Mouse (Mus musculus) embryonic facial prominence, embryonic 10.5 days (tissue): ENCODE results near the gene Tnfrsf18. TPM values are rescaled to one million over a fixed set of nuclear protein-coding genes. Genes with fewer than 3 reads are reported as not detected.

ENCODE experiments used
- DNase-seq: peaks from one replicate; pipeline ENCODE4 v3.0.0-alpha.2; 2017; ENCODE audit warnings: low spot score
- H3K27ac ChIP-seq: fragments of 300-500 bp; sonication (generic); replicated peaks from 2 replicates; pipeline ENCODE4 v1.5.1; 2016; ENCODE audit warnings: mild to moderate bottlenecking
- H3K27me3 ChIP-seq: fragments of 300-500 bp; sonication (generic); replicated peaks from 2 replicates; pipeline ENCODE4 v1.6.1; 2016; ENCODE audit warnings: low read depth, mild to moderate bottlenecking; ENCODE audit not compliant: poor library complexity, severe bottlenecking
- H3K36me3 ChIP-seq: fragments of 300-500 bp; sonication (generic); replicated peaks from 2 replicates; pipeline ENCODE4 v1.6.1; 2016; ENCODE audit warnings: mild to moderate bottlenecking, moderate library complexity
- H3K4me1 ChIP-seq: fragments of 300-500 bp; sonication (generic); 2 replicates; pipeline ENCODE4 v1.6.1; 2016
- H3K4me3 ChIP-seq: fragments of 300-500 bp; sonication (generic); 2 replicates; pipeline ENCODE4 v1.5.1; 2016; ENCODE audit warnings: mild to moderate bottlenecking, moderate library complexity
- H3K9me3 ChIP-seq: fragments of 300-500 bp; sonication (generic); 2 replicates; pipeline ENCODE4 v1.6.1; 2016; ENCODE audit warnings: mild to moderate bottlenecking
- WGBS: fragments of 180-500 bp; shearing (Covaris S2); methylation state at CpG from one replicate; pipeline ENCODE4 v1.1.7; 2016; 5-methylcytosine and 5-hydroxymethylcytosine counted together
- polyA plus RNA-seq: library from polyadenylated mRNA; unstranded; fragments of >200 nt; fragmentation: Nextera tagmentation; extraction: Ambion mirVana; gene quantifications from 2 replicates; pipeline ENCODE4 v1.2.1, GENCODE M21; 2016

The Tnfrsf18 gene
- polyA plus RNA-seq = 1.2 and 1.4 TPM in 2 replicates

- Histone ChIP-seq H3K4me1 (peaks cover 9% of the 10 kb centered on the region), H3K27me3 (no peaks in the 10 kb centered on the region), H3K4me3 (no peak within 1 kb of the TSS), H3K27ac (no peak within 1 kb of the TSS), H3K9me3 (no peaks in the 10 kb centered on the region), H3K36me3 (peaks cover 51% of the 10 kb centered on the region)
- 70% methylated on average over 4 of the region's 4 CpGs for WGBS
- no peak for DNase-seq
These were observed at the start of gene Tnfrsf18 for GRCm38 (mm10) chr4:156026013-156026412. Gene Tnfrsf18 (plus strand): TSS chr4:156026164.

DNA sequence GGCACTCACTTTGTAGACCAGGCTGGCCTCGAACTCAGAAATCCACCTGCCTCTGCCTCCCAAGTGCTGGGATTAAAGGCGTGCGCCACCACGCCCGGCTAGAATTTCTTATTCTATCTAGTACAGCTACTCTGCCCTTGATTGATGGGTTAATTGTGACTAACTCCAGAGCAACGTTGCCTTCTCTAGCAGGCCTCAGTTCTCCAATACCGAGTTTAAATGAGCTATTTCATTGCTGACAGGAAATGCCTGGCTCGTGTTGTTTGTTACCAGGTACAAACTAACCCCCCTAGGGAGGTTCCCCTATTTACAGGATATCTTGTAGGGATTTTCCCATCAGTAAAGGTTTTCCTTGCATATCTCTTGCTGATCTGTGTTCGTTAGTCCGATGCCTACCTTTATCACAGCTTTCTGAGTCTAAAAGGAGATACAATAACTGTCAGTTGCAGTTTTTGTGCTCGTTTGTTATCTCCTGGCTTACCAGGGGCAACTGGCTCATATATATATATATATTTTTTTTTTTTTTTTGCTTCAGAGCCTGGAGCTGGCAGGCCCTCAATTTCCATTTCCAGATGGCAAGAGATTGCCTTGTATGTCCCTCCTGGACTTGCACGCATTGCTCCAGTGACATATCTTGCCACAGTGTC, 44.4 kb upstream of the Tnfrsf18 start:
- WGBS = 80% methylated on average over 12 of the region's 12 CpGs
- Histone ChIP-seq H3K36me3 (no peaks in the 10 kb centered on the region), H3K4me1 (peaks cover 6% of the 10 kb centered on the region; the same call in 1 of the 2 replicates), H3K27me3 (no peaks in the 10 kb centered on the region), H3K27ac (no peak overlapping the region), H3K4me3 (no peak overlapping the region), H3K9me3 (no peaks in the 10 kb centered on the region; the same call in 1 of the 2 replicates)
- DNase-seq = no peak

DNA sequence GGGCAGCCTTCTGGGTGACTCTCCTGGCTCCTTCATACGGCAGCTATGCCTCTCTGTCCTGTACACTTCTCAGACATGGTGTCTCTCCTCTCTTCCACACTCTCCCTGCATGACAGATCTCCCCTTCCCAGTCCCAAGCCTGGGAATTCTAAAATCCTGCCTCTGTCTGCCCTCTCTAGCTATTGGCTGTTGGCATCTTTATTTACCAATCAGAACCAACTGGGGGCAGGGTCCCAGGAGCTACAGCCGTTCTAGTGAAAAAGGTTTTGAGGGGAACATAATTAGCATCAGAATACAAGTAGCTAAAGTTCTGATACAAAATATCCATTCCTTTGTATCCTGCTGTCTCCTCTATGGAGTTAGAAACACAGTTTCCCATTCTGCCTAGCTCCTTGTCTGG, 42.2 kb upstream of the Tnfrsf18 start:
- Histone ChIP-seq H3K4me1 (peaks cover 6% of the 10 kb centered on the region; the same call in 1 of the 2 replicates), H3K27ac (no peak overlapping the region), H3K36me3 (no peaks in the 10 kb centered on the region), H3K4me3 (no peak overlapping the region), H3K9me3 (no peaks in the 10 kb centered on the region), H3K27me3 (no peaks in the 10 kb centered on the region)
- DNase-seq = no peak
- WGBS = 22% methylated on average over 2 of the region's 2 CpGs

DNA sequence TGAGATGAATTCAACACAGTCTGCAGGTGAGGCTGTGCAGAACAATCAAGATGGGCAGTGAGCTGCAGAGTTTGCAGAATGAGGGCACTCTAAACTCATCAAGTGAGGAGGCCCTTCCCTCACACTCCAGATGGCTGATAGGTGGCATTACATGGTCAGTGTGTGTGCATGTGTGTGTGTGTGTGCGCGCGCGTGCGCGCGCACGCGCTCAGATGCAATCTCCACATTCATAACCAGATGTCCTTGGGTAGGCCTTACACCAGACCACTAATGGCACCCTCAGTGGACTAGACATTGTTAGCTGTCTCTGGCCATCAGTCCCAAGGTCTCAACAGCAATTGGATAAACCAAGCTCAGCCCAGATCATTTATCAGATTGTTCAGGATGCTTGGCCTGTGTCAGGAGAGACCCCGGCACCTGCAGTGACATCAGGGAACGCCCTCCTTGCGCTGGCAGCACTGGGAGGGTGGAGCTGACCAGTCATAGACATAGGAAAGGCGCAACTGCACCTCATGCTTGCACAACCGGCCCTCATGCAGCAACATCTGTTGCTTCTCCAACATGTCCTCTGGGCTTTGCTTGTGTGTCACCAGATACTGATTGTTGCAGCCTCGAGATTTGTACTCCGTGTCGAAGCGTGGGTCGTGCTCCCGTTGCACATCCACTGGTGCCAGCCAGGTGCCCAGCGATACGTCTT, 34.6 kb upstream of the Tnfrsf18 start:
- Histone ChIP-seq H3K4me1 (peaks cover 24% of the 10 kb centered on the region), H3K27me3 (no peaks in the 10 kb centered on the region), H3K27ac (peak overlapping the region; percentile 97), H3K4me3 (peak overlapping the region; percentile 87), H3K36me3 (peaks cover 31% of the 10 kb centered on the region), H3K9me3 (no peaks in the 10 kb centered on the region)
- WGBS = 89% methylated on average over 22 of the region's 22 CpGs
- no peak for DNase-seq

DNA sequence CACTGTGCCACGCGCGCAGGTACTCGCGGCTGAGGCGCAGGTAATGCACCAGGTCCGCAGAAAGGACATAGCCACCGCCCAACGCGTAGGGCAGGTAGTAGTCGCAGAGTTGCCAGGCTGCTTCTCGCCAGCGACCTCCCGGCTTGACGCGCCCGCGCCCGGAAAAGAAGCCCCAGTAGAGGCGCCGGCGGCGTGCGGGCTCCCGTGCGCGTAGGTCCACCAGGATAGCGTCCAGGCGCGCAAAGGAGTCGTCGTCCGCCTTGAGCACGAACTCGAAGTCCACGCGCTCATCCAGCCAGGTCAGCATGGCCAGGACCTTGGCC, 34.1 kb upstream of the Tnfrsf18 start:
- Histone ChIP-seq H3K9me3 (no peaks in the 10 kb centered on the region), H3K4me1 (peaks cover 24% of the 10 kb centered on the region), H3K27ac (peak overlapping the region; percentile 97), H3K27me3 (no peaks in the 10 kb centered on the region), H3K36me3 (peaks cover 37% of the 10 kb centered on the region), H3K4me3 (peak overlapping the region; percentile 87)
- 30% methylated on average over 37 of the region's 37 CpGs for whole genome bisulfite sequencing
- DNase-seq = no peak

DNA sequence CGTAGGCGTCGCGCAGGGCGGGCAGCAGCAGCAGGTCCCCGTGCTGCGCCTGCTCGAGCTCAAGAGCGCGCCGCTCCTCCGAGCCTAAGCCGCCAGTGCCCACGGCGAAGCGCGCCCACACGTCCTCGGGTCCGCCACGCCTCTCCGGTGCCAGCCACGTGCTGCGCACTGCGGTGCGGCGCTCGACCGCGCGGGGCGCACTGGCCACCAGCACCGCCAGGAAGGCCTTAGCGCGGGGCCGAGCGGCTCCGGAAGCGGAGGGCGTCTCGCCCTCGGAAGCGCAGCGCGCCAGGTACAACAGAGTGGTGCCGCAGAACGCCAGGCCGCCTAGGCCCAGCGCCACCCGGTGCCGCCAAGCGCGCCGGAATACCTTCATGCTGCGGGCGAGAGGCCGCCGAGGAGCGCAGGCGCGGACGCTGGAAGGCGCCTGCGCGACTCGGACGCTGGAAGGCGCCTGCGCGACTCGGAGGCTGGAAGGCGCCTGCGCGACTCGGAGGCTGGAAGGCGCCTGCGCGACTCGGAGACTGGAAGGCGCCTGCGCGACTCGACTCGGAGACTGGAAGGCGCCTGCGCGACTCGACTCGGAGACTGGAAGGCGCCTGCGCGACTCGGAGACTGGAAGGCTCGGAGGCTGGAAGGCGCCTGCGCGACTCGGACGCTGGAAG, 33.6 kb upstream of the Tnfrsf18 start, which contains the start of the genes B3galt6 and Sdf4:
Gene B3galt6 (minus strand): TSS at position 409 of the 665 bp plus-strand sequence.
Gene Sdf4 (plus strand): TSS at position 632 of the 665 bp plus-strand sequence.
- under 1% methylated on average over 99 of the region's 99 CpGs for WGBS

DNA sequence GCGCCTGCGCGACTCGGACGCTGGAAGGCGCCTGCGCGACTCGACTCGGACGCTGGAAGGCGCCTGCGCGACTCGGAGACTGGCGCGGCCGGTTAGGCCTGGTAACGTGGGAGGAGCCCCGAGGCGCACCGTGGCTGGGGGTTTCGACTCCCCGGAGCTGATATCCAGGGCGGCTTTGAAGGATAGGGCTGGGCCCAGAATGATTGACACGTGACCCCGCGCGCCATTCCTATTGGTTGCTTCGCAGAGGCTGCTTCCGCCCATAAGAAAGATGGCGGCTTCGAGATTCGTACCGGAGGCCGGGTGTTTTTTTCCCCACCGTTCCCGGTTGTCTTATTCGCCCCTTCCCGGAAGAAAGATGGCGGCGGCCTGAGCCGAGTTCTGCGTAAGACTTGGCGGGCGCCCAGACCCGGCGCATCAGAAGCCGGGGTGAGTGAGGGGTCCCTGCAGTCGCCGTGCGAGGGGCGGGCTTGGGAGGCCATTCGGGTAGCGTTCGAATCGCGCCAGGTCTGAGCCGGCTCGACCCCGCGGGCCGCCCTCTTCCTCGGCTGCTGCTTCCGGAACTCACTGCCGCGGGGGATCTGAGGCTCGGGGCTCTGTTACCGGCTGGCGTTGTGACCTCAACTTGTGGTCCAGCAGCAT, 32.9 kb upstream of the Tnfrsf18 start:
- DNase-seq = peak; percentile 94
- WGBS = under 1% methylated on average over 70 of the region's 70 CpGs
- Histone ChIP-seq H3K27me3 (no peaks in the 10 kb centered on the region), H3K36me3 (peaks cover 48% of the 10 kb centered on the region), H3K4me3 (peak overlapping the region; percentile 87), H3K9me3 (no peaks in the 10 kb centered on the region), H3K4me1 (peaks cover 24% of the 10 kb centered on the region), H3K27ac (peak overlapping the region; percentile 97)

More for the DNA sequence above, 33.6 kb upstream of the Tnfrsf18 start, which contains the start of the genes B3galt6 and Sdf4:
- Histone ChIP-seq H3K27me3 (no peaks in the 10 kb centered on the region), H3K4me1 (peaks cover 24% of the 10 kb centered on the region), H3K27ac (peak within 1 kb of the TSS; percentile 97), H3K9me3 (no peaks in the 10 kb centered on the region), H3K36me3 (peaks cover 42% of the 10 kb centered on the region), H3K4me3 (peak within 1 kb of the TSS; percentile 87)
- DNase-seq = peak; percentile 88

DNA sequence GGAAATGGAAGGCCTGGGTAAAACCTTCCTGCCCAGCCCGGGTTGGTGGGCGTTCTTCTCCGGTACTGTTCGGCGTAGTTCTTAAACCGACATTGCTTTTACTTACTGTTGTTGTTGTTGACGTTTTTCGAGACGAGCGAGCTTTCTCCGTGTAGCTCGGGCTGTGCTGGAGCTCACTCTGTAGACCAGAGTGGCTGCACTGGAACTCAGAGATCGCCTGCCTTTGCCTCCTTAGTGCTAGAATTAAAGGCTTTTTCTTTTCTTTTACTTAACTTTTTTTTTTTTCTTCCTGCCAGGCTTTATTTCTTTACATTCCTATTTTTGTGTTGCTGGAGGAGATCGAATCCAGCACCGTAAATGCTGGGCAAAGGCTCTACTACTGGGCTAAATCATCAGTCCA, 32.4 kb upstream of the Tnfrsf18 start:
- H3K27me3 ChIP-seq = no peaks in the 10 kb centered on the region
- no peak for DNase-seq
- 5% methylated on average over 15 of the region's 15 CpGs for WGBS
- peaks cover 54% of the 10 kb centered on the region for H3K36me3 ChIP-seq
- H3K9me3 ChIP-seq = no peaks in the 10 kb centered on the region
- peaks cover 24% of the 10 kb centered on the region for H3K4me1 ChIP-seq
- peak overlapping the region; percentile 97 for H3K27ac ChIP-seq
- peak overlapping the region; percentile 87 for H3K4me3 ChIP-seq

DNA sequence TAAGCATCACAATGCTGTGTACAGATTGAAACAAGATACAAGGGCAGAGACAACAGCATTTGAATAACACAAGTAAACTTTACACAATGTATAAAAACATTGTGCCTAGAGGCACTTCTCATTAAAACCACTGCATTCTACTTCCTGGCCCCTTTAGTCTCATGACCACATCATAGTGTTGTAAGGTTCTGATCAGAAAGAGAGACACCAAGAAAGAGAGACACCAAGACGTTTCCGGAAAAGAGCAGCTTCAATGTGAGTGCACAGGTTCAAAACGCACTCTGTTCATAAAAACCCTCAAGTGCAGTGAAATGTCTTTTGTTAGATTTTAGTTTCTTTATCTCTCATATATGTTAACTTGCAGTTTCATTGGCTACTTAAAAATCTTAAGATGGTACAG, 21.9 kb upstream of the Tnfrsf18 start:
- Histone ChIP-seq H3K27me3 (no peaks in the 10 kb centered on the region), H3K27ac (no peak overlapping the region), H3K9me3 (no peaks in the 10 kb centered on the region), H3K4me1 (no peaks in the 10 kb centered on the region), H3K36me3 (peaks cover 97% of the 10 kb centered on the region), H3K4me3 (no peak overlapping the region)
- DNase-seq = no peak
- 92% methylated on average over 3 of the region's 3 CpGs for WGBS

DNA sequence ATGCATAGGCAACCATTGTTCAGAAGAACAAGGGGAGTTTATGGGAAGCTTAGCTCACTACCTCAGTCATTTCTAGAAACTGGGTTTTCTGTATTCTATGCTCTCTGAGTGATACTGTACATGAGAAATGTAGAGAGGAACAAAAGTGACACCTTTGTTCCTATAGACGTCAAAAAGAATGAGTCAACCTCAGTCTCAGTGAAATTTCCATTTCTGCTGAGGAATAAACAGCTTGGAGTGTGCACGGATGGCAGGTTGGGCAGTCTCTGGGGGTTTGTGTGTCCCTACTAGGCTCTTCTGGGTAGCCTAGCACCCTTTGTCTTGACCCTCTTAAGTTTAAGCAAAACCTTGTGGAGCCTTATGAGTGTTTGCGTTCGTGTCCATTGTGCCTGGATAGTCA, 17.6 kb upstream of the Tnfrsf18 start:
- Histone ChIP-seq H3K36me3 (peaks cover 97% of the 10 kb centered on the region), H3K4me1 (no peaks in the 10 kb centered on the region), H3K4me3 (no peak overlapping the region), H3K27ac (no peak overlapping the region), H3K9me3 (no peaks in the 10 kb centered on the region), H3K27me3 (no peaks in the 10 kb centered on the region)
- DNase-seq = no peak
- WGBS = 93% methylated on average over 4 of the region's 4 CpGs

DNA sequence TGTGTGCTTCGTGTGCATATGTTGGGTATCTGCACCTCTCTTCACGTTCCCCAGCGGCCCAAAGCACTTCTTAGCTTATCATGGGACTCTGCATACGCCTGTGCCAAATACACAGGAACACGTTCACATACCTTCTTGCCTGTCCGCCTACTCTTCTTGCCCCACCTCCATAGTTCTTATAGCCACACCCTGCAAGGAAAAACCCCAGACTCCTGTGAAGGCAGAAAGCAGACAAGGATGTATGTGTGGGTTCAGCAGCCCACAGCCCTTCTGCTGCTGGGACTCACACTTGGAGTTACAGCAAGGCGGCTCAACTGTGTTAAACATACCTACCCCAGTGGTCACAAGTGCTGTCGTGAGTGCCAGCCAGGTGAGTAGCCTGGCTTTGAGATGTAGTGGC, 12.3 kb upstream of the Tnfrsf18 start, which contains the start of gene Tnfrsf4:
Gene Tnfrsf4 (plus strand): TSS at position 207 of the 400 bp plus-strand sequence.
- H3K9me3 ChIP-seq = no peaks in the 10 kb centered on the region
- H3K27me3 ChIP-seq = no peaks in the 10 kb centered on the region
- DNase-seq = no peak
- no peak within 1 kb of the TSS for H3K27ac ChIP-seq
- H3K36me3 ChIP-seq = peaks cover 82% of the 10 kb centered on the region
- 87% methylated on average over 8 of the region's 8 CpGs for whole genome bisulfite sequencing
- no peak within 1 kb of the TSS for H3K4me3 ChIP-seq
- H3K4me1 ChIP-seq = no peaks in the 10 kb centered on the region

- no peaks in the 10 kb centered on the region for H3K4me1 ChIP-seq
- H3K9me3 ChIP-seq = no peaks in the 10 kb centered on the region
- no peak overlapping the region for H3K4me3 ChIP-seq
- peaks cover 74% of the 10 kb centered on the region for H3K36me3 ChIP-seq
- no peak overlapping the region for H3K27ac ChIP-seq
- 80% methylated on average over 2 of the region's 2 CpGs for WGBS
- DNase-seq = no peak
- H3K27me3 ChIP-seq = no peaks in the 10 kb centered on the region
These were observed 11.5 kb upstream of the Tnfrsf18 start for GRCm38 (mm10) chr4:156014436-156014835.
